Mouse (Mus musculus) right cerebral cortex, postnatal 36 days (tissue): Measurements from ENCODE around the gene Fthl17d.
"Not testable (repeated sequence)": the region's sequence is repeated elsewhere in the genome, so short reads cannot be mapped to it uniquely, and the experiment has no call there.

Source experiments
- DNase-seq, 2 experiments: peaks; one replicate each; pipeline ENCODE4 v3.0.0; 2022; ENCODE audit warnings: low spot score in 2 of 2, mixed read lengths in 1 of 2

Fthl17d gene

DNA sequence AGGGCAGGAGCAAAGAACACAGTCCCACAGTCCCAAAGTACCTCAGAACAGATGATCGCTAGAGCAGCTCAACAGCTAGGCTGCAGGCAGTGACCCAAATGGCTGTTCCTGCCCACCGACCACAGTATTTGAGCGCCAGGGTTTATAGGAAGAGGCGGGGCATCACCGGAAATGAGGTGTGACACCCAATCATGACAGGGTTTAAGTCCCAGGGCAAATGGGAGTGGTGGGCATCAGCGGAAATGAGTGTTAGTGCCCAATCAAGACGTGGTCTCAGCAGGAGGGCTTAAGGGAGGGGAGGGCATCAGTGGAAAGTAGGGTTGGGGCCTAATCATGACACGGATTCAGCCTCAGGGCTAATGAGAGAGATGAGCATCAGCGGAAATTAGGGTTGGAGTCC is at the start of gene Fthl17d:
TSS of gene Fthl17d (minus strand) at position 101 of the 400 bp plus-strand sequence.
- DNase-seq: not testable (repeated sequence)

- not testable (repeated sequence) for DNase-seq
Measured at GRCm38 (mm10) chrX:9033193-9033592, 46.6 kb upstream of the Fthl17d start, which contains the start of gene Fthl17e. Gene Fthl17e (plus strand): TSS chrX:9033493.

GRCm38 (mm10) chrX:9019481-9019880 is 32.9 kb upstream of the Fthl17d start:
- no peak for DNase-seq

DNA sequence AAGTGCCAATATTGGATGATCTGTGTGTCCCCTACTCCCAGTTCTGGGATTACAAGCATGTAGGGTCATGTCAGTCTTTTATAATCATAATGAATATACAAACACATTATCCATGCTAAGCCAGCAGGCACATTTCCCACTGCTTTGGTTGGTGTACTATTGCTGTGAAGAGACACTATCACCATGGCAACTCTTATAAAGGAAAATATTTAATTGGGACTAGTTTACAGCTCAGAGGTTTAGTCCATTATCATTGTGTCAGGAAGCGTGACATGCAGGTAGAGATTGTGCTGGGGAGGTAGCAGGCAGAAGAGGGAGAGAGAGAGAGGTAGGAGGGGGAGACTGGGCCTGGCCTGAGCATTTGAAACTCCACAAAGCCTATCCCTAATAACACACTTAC is 29.5 kb upstream of the Fthl17d start:
- DNase-seq: no peak

- not testable (repeated sequence) for DNase-seq
Measured at GRCm38 (mm10) chrX:8976459-8976858, 10.1 kb downstream of the Fthl17d start, which contains the start of gene Fthl17c. Gene Fthl17c (minus strand): TSS chrX:8976559.

DNA sequence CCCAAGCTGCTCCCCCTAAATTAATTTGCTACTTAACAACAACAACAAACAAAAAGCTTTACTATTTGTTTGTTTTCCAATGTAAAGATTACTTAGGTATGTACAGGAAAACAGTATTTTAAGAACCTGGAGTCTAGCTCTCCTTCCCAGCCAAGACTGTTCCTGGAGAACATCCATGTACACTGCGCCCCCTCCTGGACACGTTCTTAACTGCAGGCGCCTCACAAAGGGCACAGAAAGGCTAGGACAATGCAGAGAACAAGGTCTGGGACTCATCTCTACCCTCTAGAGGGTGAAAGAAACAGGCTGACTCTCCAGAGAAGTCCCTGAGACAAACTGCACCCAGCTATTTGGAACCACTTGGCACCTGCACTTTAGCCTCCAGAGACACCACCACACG is 21.9 kb downstream of the Fthl17d start:
- not testable (repeated sequence) for DNase-seq

- DNase-seq: not testable (repeated sequence)
Measured at GRCm38 (mm10) chrX:8962875-8963274, 23.7 kb downstream of the Fthl17d start, which contains the start of gene Fthl17b. Gene Fthl17b (minus strand): TSS chrX:8962975.

- DNase-seq: peak; percentile 69 to 70
Measured at GRCm38 (mm10) chrX:8948130-8948805, 38.3 kb downstream of the Fthl17d start.

DNA sequence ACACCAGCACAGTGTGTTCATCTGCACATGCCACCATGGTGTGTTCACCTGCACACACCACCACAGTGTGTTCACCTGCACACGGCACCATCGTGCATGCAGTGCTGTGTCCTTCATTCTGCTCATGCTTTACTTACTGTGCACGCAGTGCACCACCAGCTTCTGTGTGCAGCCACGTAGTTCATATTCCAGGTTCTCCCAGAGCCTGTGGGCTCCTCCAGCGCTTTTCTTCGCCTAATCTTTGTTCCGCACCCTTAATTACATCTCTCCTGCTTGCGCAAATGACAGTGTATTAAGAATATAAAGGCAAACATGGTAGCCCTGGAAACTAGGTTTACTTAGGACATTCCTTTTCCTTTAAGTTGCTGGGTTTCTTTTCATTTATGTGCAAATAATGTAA is 42.5 kb downstream of the Fthl17d start:
- no peak for DNase-seq
